Mouse (Mus musculus): ENCODE results near the gene Pbxip1.

- no peak for TF ChIP-seq CTCF (IDR thresholded peaks at IDR 0.05; ENCODE audit: low read depth)
- no peak for TF ChIP-seq EP300 (optimal IDR thresholded peaks at IDR 0.05)
Observed at GRCm38 (mm10) chr3:89410864-89411263, 25.6 kb upstream of the Pbxip1 start.
